Comparison of ENCODE assay signal across 23 mouse cellular contexts in genomic region chr15:22736165-22736564, GRCm38 (mm10).
A peak's percentile ranks its signal among the peaks of the same experiment; 100 is the strongest.
DNase-seq lines count a peak whose midpoint lies in the region; ATAC-seq and TF ChIP-seq lines count a peak whose summit lies in the region.
"Had no signal": no experiment of that assay in that cellular context is flagged by ENCODE, and none has a peak within 500 bp of the region (broad histone marks: within the 10 kb centered on the region; RNA-seq: fewer than 3 reads in every experiment).

No protein-coding gene starts in this region.

- H3ac ChIP-seq in C2C12 (ENCODE audit: control insufficient read depth, insufficient read length, low read depth), result no peak overlapping the region

- WGBS in forebrain, embryonic 15.5 days, result 78% methylated on average over 3 of the region's 3 CpGs

- DNase-seq in 3T3-L1 (ENCODE audit: low read depth, low spot score), result peak; percentile 62
- DNase-seq in urinary bladder, adult 18-20 months (ENCODE audit: low spot score in 2 of 2), result no peak
- DNase-seq in adrenal gland, adult (ENCODE audit: inconsistent age in 2 of 2, low spot score in 1 of 2), result no peak
- DNase-seq: adrenal gland, adult 2 months; adrenal gland, postnatal 10 days; adrenal gland, postnatal 25 days; B cell, adult 2 months; cerebellum, adult 11 months; cerebellum, adult 18-20 months; cerebellum, adult 8-10 months; cerebellum, adult 9-11 months; cerebellum, postnatal 14 days; cerebellum, postnatal 36 days; embryo, embryonic 11 days had no signal

- no peak overlapping the region for H3K4me3 ChIP-seq in C2C12 (ENCODE audit: insufficient read depth, poor library complexity, severe bottlenecking)
- no peak overlapping the region for H3K4me3 ChIP-seq in embryonic fibroblast, embryonic 13.5 days (ENCODE audit: insufficient read depth, low read length)
- H3K4me3 ChIP-seq in forebrain, embryonic 15.5 days, result no peak overlapping the region
- H3K4me3 ChIP-seq: embryonic facial prominence, embryonic 13.5 days; embryonic facial prominence, embryonic 15.5 days; forebrain, embryonic 13.5 days had no signal

- no peaks in the 10 kb centered on the region for H3K9me3 ChIP-seq in forebrain, embryonic 15.5 days
- H3K9me3 ChIP-seq: embryonic facial prominence, embryonic 13.5 days; embryonic facial prominence, embryonic 15.5 days; forebrain, embryonic 13.5 days had no signal

- ATAC-seq in forebrain, embryonic 15.5 days (replicated peaks), result no peak
- ATAC-seq: activated CD4-positive, CD25-positive, alpha-beta regulatory T cell, adult 4 months; forebrain, embryonic 13.5 days; forebrain, embryonic 16.5 days; Patski had no signal

- no peaks in the 10 kb centered on the region for H3K4me1 ChIP-seq in embryonic fibroblast, embryonic 13.5 days (ENCODE audit: control insufficient read depth, insufficient read depth, low read length)
- no peaks in the 10 kb centered on the region for H3K4me1 ChIP-seq in forebrain, embryonic 15.5 days
- H3K4me1 ChIP-seq: embryonic facial prominence, embryonic 13.5 days; embryonic facial prominence, embryonic 15.5 days; forebrain, embryonic 13.5 days had no signal

- TF ChIP-seq CTCF in C2C12 (IDR thresholded peaks at IDR 0.05; ENCODE audit: control insufficient read depth, insufficient read depth, insufficient read length), result no peak
- no peak for TF ChIP-seq CTCF in embryonic fibroblast, embryonic 13.5 days (IDR thresholded peaks at IDR 0.05; ENCODE audit: borderline replicate concordance, insufficient read depth, low read length)

- H3K79me3 ChIP-seq in C2C12 (ENCODE audit: low read depth), result no peaks in the 10 kb centered on the region

- no peak overlapping the region for H3K4me2 ChIP-seq in forebrain, embryonic 15.5 days (replicated peaks)
- H3K4me2 ChIP-seq: embryonic facial prominence, embryonic 13.5 days; embryonic facial prominence, embryonic 15.5 days; forebrain, embryonic 13.5 days had no signal

- H3K27me3 ChIP-seq in C2C12 (ENCODE audit: control insufficient read depth, insufficient read depth, insufficient read length), result no peaks in the 10 kb centered on the region
- no peaks in the 10 kb centered on the region for H3K27me3 ChIP-seq in forebrain, embryonic 15.5 days
- H3K27me3 ChIP-seq: embryonic facial prominence, embryonic 13.5 days; embryonic facial prominence, embryonic 15.5 days; forebrain, embryonic 13.5 days; Patski had no signal

- H3K79me2 ChIP-seq in C2C12 (ENCODE audit: control insufficient read depth, insufficient read depth), result no peaks in the 10 kb centered on the region

- TF ChIP-seq POLR2A in embryonic fibroblast, embryonic 13.5 days (IDR thresholded peaks at IDR 0.05; ENCODE audit: low read depth, low read length), result no peak

- no peak overlapping the region for H3K9ac ChIP-seq in forebrain, embryonic 15.5 days (replicated peaks)
- H3K9ac ChIP-seq: embryonic facial prominence, embryonic 13.5 days; embryonic facial prominence, embryonic 15.5 days; forebrain, embryonic 13.5 days had no signal

- no peaks in the 10 kb centered on the region for H3K36me3 ChIP-seq in C2C12 (ENCODE audit: control insufficient read depth, insufficient read depth)
- no peaks in the 10 kb centered on the region for H3K36me3 ChIP-seq in forebrain, embryonic 15.5 days
- H3K36me3 ChIP-seq: embryonic facial prominence, embryonic 13.5 days; embryonic facial prominence, embryonic 15.5 days had no signal

- peak overlapping the region; percentile 58; the same call in 1 of the 2 replicates for H3K27ac ChIP-seq in embryonic fibroblast, embryonic 13.5 days (ENCODE audit: insufficient read depth, low read length)
- H3K27ac ChIP-seq in forebrain, embryonic 15.5 days (replicated peaks), result no peak overlapping the region
- H3K27ac ChIP-seq: embryonic facial prominence, embryonic 13.5 days; embryonic facial prominence, embryonic 15.5 days; forebrain, embryonic 13.5 days had no signal

TF ChIP-seq in C2C12, 6 proteins besides CTCF, POLR2A, EP300 and RAD21:
- TF ChIP-seq MAX (IDR thresholded peaks at IDR 0.05) (peak; percentile 67), USF1 (IDR thresholded peaks at IDR 0.05; ENCODE audit: low read depth) (no peak), MYOD1 (IDR thresholded peaks at IDR 0.05; ENCODE audit: control insufficient read depth, insufficient read length, low read depth) (peak; percentile 49)
TF ChIP-seq in C2C12: peak in this region for 2.
